Mouse (Mus musculus): ENCODE results near the gene Enox1. TPM values are rescaled to one million over a fixed set of nuclear protein-coding genes. Genes with fewer than 3 reads are reported as not detected.
"Not testable (repeated sequence)": the region's sequence is repeated elsewhere in the genome, so short reads cannot be mapped to it uniquely, and the experiment has no call there.

The Enox1 gene
- total RNA-seq, 2 experiments from 2014 or later = 3.3 to 4.0 TPM

- no peak for DNase-seq
These were observed 362.6 kb downstream of the Enox1 start for GRCm38 (mm10) chr14:77518941-77519695.

- no peak for DNase-seq
These were observed 363.1 kb downstream of the Enox1 start for GRCm38 (mm10) chr14:77519701-77520100.

- DNase-seq = no peak
These were observed 367.7 kb downstream of the Enox1 start for GRCm38 (mm10) chr14:77524303-77524702.

- DNase-seq = no peak
These were observed 369.7 kb downstream of the Enox1 start for GRCm38 (mm10) chr14:77526262-77526661.

GRCm38 (mm10) chr14:77529201-77529600 lies 372.6 kb downstream of the Enox1 start:
- DNase-seq = no peak

GRCm38 (mm10) chr14:77529621-77530020 lies 373.1 kb downstream of the Enox1 start:
- DNase-seq = no peak

GRCm38 (mm10) chr14:77533638-77534037 lies 377.1 kb downstream of the Enox1 start:
- DNase-seq = no peak

GRCm38 (mm10) chr14:77534120-77534519 lies 377.6 kb downstream of the Enox1 start:
- no peak for DNase-seq

GRCm38 (mm10) chr14:77536592-77536991 lies 380.0 kb downstream of the Enox1 start:
- DNase-seq = no peak

GRCm38 (mm10) chr14:77539563-77539962 lies 383.0 kb downstream of the Enox1 start:
- DNase-seq = not testable (repeated sequence)

- no peak for DNase-seq
These were observed 385.4 kb downstream of the Enox1 start for GRCm38 (mm10) chr14:77541925-77542324.

GRCm38 (mm10) chr14:77546531-77547274 lies 390.1 kb downstream of the Enox1 start:
- DNase-seq = no peak

GRCm38 (mm10) chr14:77547351-77547750 lies 390.8 kb downstream of the Enox1 start:
- no peak for DNase-seq

- no peak for DNase-seq
These were observed 392.4 kb downstream of the Enox1 start for GRCm38 (mm10) chr14:77548963-77549362.

- peak; percentile 22 for DNase-seq
These were observed 401.0 kb downstream of the Enox1 start for GRCm38 (mm10) chr14:77557446-77558070.

- DNase-seq = no peak
These were observed 402.3 kb downstream of the Enox1 start for GRCm38 (mm10) chr14:77558910-77559309.

- DNase-seq = no peak
These were observed 403.2 kb downstream of the Enox1 start for GRCm38 (mm10) chr14:77559792-77560191.

- peak; percentile 0 for DNase-seq
These were observed 405.4 kb downstream of the Enox1 start for GRCm38 (mm10) chr14:77561808-77562583.

GRCm38 (mm10) chr14:77563922-77564321 lies 407.4 kb downstream of the Enox1 start:
- no peak for DNase-seq

GRCm38 (mm10) chr14:77567120-77567519 lies 410.6 kb downstream of the Enox1 start:
- peak; percentile 32 for DNase-seq

GRCm38 (mm10) chr14:77574436-77574835 lies 417.9 kb downstream of the Enox1 start:
- no peak for DNase-seq

- no peak for DNase-seq
These were observed 419.8 kb downstream of the Enox1 start for GRCm38 (mm10) chr14:77576411-77576810.
